Mouse (Mus musculus) small intestine, adult 2 months (tissue): ENCODE data around the gene Gpr158.

Experiments used
- CTCF ChIP-seq: fragments of 200-500 bp; IDR thresholded peaks from 2 replicates; pipeline ENCODE4 v1.5.1; 2012; ENCODE audit warnings: low read depth, mild to moderate bottlenecking, control low read depth, inconsistent platforms, low read length, moderate library complexity, mixed read lengths; ENCODE audit not compliant: insufficient replicate concordance, insufficient read length; ENCODE audit errors: extremely low read depth
- POLR2A ChIP-seq: fragments of 200-500 bp; IDR thresholded peaks from 2 replicates; pipeline ENCODE4 v1.6.1; 2012; ENCODE audit warnings: low read depth, mild to moderate bottlenecking, control low read depth, inconsistent platforms, low read length, moderate library complexity

DNA sequence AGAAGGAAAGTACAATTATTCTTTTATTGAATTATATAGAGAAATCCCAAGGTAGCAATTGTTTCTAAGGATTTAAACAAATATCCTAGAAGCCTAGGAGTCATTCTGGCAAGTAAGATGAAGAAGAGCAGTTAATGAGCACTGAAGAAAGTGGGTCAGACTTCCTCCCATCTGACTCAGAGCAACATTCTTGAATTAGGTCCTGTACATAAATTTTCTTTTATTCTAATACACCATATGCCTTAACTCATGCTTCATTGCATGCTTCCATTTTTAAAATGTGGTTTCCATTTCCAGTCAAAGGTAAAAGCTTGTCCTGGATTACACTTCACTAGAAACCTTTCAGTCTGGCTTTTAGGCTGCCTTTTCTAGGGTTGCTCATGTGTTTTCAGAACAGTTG is 432.7 kb downstream of the Gpr158 start:
- no peak for TF ChIP-seq CTCF
- no peak for TF ChIP-seq POLR2A
